Mouse (Mus musculus) A20 (cell line): ENCODE results near the gene Atg16l1.

ENCODE experiments used
- DNase-seq: peaks from one replicate; pipeline ENCODE4 v3.0.0-alpha.2; 2011; ENCODE audit warnings: low read depth, low spot score

Gene Atg16l1

DNA sequence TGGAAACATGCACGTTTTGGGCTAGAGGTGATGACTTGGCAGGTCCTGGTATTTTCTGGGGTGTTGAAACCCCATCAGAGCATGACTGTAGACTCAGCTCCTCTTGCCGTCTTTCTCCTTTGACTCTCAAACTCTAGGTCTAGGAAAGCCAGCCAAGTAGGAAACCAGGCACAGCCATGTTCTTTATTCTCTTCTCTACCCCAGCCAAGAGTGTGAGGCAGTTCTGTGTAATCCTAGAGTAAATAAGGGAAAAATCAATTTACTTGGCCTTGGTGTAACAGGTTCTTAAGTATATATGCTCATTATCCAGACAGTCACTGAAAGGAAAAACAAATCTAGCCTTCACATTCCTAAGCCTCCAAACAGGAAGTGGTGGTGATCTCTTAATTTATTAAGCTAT is 17.7 kb downstream of the Atg16l1 start:
- no peak for DNase-seq

DNA sequence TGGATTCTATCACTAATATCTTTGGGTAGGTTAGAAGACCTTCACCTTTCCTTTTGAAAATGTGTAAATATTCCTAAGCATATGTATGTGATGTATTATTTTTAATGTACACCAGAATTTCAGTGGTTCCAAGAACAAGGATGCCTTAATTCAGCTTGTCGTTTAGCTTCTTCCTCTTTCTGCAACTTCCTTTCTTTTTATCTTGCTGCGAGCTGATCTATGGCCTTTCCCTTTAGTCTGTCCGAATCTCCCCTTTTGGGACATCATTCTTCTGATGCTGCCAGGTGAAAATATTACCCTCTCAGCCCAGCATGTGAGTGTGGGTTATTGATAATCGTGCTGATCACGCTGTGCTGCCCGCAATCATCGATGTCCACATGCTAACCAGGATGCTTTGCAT is 19.2 kb downstream of the Atg16l1 start:
- no peak for DNase-seq

DNA sequence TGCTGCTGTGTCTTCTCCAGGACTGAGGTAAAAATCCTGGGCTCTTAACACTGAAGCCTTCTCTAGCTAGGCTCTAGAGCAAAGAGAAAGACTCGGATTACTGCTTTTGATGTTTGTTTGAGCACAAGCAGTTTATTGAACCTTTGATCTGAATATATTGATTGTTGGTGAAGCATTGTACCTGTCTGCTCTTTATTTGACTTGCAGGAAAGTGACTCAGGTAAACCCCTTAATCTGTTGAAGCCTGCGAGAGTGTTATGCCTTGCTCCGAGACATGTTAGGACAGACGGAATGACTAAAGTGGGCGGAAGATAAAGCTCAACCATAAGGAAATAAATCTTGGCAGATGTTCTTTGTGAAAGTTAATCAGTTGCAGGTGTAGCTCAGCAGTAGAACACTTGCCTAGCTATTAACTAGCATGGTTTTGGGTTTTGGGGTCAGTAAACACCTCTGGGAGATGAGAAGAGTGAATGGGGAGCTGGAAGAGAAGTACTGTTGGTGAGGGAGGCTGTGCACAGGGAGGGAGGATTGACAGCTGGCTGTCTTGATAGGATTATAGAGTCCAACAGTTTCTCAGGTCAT is 23.6 kb downstream of the Atg16l1 start:
- no peak for DNase-seq

DNA sequence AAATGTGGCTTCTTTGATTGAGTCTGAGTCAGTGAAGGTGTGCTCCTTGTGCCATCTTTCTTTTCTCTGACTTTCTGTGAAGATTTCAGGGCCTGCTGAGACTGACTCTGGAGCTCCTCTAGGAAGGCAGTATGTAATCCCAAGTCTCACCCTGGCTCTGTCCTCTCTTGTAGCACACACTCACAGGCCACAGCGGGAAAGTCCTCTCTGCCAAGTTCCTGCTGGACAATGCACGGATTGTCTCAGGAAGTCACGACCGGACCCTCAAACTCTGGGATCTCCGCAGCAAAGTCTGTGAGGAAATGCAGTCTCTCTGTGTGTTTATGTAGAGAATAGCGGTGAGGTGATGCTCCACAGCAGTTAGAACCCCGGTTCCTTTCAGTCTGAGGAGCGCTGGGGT is 30.0 kb downstream of the Atg16l1 start:
- DNase-seq: no peak

DNA sequence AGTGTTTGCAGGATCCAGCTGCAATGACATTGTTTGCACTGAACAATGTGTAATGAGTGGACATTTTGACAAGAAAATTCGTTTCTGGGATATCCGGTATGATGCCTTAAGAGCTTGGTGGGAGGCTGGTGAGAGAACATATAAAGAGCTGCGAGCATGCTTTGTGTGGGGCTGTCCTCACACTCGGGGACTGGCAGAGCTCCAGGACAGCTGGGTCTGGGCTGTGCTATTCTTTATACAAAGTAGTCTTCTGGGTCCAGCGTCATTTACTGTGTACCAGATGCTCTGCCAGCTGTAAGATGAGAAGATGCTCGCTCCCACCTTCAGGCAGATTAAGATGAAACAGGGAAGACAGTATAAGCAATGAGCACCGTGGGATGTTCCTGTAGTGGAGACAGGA is 30.6 kb downstream of the Atg16l1 start:
- DNase-seq: no peak

DNA sequence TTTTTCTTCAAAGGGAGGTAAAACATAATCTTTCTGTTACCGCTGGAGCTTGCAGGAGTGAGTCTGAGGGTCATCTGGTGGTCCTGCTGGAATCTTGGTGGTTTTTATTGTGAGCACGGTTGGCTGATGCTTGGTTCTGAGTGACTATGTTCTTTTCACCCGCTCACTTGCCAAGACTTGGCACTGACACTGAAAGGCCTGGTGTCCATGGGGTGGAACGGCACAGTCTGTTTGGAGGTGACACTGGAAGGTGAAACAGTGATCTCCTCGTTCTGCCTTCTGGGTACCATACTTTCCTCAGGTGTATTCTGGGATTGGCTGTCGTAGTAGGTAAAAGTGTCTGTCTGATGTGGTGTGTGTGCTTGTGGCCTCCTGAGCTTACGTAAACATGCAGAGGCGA is 34.0 kb downstream of the Atg16l1 start:
- no peak for DNase-seq

DNA sequence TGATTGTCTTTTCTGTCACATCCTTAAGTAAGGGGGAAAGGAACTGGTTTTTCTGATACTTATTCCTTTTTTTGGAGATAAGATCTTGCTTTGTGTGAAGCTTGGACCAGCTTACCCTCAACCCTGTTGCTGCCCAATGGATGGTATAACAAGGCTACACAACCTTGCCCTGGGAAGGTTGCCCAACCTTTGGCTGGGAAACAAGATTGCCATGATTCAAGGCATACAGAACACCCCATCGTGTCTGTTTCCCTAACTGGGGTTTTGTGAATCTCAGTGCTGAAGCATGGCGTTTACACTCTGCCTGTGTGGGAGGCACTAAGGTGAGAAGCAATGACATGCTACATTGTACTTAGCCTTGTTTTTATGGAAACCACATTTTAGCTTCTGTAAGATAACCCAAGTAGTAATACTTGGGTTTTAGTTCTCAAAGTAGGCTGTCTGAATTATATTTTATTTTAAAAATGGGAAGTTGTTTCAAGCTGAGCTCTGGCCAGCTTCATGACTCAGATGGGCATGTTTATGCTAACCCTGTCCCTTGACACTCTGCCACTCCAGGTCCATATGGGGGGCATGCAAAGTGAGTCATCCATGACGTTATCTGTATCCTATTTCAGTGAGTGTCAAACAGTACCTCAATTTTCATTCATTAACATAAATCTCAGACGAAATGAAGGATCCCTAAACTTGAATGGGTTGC is 36.9 kb downstream of the Atg16l1 start:
- DNase-seq: no peak

DNA sequence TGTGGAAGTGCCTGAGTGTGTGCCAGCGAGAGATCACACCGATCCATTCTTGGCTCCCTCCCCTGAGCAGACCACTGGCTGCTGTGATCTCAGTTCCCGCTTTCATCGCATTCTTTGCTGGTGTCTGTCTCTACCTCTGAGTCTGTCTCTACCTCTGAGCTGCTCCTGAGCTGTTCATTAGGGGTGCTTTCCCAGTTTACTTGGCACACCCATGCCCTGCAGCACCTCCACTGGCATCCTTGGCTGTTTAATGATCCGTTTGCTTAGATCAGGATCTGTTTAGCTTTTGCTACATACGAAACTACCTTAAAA is 37.4 kb downstream of the Atg16l1 start:
- DNase-seq: no peak

DNA sequence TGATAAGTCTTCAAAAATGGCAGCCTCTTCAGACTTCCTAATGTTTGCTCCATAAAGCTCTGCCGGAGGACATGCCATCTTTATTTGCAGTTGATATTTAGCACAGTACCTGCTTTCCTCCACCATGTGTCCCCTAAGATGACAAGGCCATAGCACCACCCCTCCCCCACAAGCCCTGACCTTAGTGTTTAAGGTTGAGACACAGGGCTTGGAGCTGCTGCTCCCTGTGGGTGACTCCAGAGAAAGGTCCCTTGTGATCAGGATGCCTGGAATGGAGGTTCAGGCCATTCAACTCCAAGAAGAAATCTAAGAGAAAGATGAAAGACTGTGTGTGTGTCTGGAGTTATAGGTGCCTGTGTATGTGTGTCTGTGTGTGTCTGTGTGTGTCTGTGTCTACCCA is 42.0 kb downstream of the Atg16l1 start:
- no peak for DNase-seq

DNA sequence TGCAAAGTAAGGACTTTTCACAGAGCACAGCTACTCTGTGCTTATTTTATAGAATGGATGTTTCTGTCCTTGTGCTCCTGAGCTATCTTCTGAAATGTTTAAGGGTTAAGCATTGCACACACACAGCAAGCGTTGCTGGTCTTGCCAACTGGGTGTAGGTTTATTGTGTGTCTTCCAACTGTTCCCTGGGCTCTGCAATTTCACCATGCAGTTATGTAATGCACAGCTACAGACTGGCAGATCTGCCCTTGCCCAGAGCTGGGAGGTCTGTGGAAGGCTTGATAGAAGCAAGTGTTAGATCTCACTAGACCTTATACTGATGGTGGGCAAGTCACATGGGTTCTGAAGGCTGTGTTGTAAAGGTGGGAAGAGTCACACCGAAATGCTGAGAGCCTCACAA is 42.6 kb downstream of the Atg16l1 start:
- no peak for DNase-seq

DNA sequence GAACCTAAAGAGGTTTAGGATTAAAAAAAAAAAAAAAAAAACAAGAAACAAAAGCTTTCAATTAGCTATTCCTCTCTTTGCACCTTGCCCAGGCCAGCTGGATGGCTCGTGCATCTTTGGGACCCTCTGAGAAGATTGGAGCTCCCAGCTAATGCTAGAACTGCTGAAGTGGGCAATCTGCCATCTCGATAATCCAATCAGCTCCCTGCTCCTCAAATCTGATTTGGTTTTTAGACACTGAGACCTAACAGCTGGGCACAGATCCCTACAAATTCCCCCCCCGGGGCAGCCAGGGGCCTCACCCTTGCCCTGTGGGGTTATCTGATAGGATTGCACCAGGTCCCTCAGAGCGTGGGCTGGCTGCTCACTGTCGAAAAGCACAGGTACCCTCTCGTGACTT is 47.9 kb downstream of the Atg16l1 start, which contains the start of gene Sag:
TSS of gene Sag (plus strand) at position 105 of the 400 bp plus-strand sequence.
- DNase-seq: no peak

DNA sequence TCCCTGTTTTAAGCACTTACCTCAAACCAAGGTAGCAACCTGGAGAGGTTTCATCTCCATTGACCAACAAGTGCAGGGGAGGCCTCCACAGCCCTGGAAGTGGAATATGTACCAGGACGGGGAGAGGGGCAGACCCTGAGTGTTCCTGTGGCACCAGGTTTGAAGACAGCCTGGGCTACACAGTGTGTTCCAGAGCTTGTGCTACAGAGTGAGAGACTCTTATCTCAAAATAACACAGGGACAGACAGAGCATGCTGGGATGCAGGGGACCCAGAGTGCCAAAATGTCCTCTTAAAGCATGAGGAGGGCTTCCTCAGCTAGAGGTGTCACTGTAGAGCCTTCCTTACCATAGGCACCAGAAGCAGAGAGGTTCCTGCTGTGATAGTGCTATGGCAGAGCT is 52.1 kb downstream of the Atg16l1 start:
- no peak for DNase-seq

DNA sequence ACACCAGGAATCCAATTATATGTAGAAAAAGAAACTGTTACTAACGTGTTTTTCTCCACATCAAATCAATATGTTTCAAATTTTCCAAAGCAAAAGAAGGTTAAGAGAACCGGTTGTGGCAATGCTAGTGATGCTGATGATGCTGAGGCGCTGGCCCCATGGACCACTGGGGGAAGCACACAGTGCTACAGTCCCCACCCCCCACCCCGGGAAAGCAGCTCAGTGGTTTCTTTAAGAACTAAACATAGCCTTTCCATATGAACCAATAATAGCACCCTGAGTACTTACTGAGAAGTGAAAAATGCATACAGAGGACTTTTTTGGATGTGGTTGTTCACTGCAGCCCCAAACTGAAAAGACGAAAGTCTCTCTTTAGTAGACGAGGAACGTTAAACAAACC is 55.7 kb downstream of the Atg16l1 start:
- no peak for DNase-seq

DNA sequence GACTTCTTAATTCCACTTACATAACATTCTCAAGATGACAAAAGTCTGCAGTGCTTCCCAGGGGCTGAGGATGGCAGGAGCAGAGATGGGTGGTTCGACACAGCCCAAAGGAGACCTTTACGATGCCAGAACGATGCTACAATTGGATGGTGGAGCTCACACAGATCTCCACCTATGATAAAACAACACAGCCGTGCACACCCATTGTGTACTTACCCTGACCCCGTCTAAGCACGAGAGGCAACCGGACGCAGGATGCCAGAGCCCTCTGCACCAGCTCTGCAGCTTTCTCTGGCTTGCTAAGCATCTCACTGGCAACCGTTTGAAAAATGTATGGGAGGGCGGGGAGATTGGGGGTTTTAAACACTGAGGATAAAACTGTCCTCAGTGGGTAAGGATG is 56.4 kb downstream of the Atg16l1 start:
- no peak for DNase-seq

DNA sequence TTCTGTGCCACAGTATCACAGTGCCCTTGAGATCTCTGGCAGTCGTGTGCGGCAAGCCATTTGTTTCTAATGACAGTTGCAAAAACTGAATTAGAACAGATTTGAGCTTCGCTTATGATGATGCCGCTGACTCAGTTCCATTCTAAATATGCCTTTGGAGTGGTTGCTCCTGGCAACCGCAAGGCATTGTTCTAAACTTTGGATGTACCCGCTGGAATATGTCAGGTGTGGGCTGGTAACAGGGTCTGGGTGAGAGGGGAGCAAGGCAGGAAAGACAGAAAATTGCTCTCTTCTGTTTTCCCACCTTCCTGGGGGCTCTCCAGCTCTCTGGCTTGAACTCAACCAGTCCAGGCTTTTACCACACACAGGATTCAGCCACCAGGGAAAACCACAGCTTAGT is 57.5 kb downstream of the Atg16l1 start:
- DNase-seq: no peak

DNA sequence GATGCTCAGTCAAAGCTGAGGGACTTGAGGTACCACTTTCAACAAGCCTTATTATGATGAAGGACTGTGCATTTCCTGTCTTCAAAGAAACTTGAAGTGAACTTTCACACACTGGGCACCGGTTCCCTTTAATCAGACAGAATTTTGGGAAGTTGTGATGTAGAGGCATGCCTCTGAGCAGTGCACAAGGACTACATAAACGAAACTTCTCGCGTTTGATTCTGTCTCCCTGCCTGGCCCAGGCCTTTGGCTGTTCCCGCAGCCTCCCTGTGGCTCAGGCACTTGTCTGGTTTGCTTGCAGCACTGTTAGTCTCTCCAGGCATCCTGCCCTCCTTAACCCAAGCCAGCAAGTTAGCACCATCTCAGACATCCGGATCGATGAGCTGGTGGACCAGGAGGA is 58.0 kb downstream of the Atg16l1 start:
- no peak for DNase-seq

DNA sequence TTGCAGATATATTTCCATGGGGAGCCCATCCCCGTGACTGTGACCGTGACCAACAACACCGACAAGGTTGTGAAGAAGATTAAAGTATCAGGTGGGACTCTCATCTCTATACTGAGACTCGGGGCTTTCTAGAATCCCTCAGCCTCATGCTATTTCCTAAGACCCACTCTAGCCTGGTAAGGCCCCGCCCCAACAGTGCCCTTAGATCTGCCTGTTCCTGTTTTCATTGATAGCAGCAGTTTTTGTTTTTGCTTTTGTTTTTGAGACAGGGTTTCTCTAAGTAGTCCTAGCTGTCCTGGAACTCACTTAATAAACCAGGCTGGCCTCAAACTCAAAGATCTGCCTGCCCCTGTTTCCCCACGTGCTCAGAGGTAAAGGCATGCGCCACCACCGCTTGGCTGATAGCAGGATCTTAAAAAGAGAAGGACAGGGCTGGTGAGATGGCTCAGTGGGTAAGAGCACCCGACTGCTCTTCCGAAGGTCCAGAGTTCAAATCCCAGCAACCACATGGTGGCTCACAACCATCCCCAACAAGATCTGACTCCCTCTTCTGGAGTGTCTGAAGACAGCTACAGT is 68.8 kb downstream of the Atg16l1 start:
- peak; percentile 22 for DNase-seq

DNA sequence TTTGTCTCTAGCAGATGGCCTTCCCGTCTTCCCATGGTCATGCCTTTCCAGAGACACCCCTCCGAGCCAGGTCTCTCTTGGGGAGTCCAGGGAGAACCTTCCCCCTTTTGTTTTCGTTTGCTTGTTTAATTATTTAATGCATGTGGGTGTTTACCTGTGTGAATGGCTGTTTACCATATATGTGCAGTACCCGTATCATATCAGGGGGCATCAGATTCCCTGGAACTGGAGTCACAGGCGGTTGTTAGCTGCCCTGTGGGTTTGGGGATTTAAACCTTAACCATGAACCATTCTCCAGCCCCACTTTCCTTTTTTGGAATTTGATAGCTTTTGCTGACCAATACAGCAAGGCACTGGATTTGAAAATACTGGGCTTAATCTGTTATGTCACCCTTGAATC is 69.6 kb downstream of the Atg16l1 start:
- DNase-seq: no peak

DNA sequence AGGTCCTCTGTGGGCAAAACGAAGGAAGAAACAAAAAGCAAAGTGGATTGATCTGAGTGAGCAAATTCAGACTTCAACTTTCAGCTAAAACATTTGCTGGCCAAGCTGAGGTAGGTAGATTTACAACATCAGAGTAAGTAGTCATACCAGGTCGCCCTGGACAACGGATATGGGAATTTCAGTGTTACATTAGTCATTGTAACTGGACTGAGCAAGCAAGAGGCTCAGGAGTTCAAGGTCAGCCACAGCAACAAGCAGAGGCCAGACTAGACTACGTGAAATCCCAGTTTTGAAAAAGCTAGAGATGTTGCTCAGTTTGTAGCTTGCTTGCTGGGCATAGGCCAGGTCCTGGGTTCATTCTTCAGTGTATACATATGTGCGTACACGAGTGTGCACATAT is 70.3 kb downstream of the Atg16l1 start:
- DNase-seq: no peak

DNA sequence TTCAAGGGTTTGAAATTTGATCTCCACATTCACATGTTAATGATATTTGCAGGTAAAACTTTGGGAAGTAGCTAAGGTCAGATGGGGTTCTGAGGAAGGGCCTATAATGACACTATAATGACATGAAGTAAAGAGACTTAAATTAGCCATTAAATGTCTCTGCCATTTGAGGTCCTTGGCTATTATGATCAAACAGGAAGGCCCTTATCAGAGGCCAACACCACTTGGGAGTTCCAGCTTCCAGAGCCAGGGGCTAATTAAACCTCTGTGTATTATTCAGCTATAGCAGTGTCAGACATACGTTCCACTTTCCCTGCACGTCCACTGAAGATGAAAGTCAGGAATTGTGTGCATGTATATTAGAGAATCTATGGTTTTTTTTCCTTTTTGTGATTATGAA is 70.8 kb downstream of the Atg16l1 start:
- DNase-seq: no peak

DNA sequence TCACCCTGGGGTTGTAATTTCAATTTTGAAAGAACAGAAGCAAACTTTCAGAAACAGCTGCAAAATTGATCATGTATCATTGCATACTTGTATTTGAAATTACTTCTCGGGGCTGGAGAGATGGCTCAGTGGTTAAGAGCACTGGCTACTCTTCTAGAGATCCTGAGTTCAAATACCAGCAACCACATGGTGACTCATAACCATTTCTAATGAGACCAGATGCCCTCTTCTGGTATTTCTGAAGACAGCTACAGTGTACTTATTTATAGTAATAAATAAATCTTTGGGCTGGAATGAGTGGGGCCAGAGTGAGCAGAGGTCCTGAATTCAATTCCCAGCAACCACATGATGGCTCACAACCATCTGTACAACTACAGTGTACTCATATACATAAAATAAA is 71.8 kb downstream of the Atg16l1 start:
- DNase-seq: peak; percentile 52

DNA sequence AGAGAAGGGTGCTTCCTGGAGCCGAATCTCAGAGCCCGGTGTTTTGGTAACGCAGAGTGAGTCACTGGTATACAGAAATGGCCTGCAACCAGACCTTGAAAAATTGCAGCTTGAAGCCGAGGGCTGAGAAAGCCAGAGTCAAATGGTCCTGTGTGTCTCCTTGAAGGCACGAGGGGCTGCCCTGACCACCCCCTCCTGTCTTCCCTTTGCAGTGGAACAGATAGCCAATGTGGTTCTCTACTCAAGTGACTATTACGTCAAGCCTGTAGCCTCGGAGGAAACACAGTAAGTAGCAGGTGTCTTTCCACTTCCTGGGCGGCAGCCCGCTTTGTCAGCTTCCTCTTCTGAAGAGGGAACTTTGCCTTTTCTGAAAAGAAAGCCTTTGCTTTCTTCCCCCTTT is 72.5 kb downstream of the Atg16l1 start:
- DNase-seq: peak; percentile 89

DNA sequence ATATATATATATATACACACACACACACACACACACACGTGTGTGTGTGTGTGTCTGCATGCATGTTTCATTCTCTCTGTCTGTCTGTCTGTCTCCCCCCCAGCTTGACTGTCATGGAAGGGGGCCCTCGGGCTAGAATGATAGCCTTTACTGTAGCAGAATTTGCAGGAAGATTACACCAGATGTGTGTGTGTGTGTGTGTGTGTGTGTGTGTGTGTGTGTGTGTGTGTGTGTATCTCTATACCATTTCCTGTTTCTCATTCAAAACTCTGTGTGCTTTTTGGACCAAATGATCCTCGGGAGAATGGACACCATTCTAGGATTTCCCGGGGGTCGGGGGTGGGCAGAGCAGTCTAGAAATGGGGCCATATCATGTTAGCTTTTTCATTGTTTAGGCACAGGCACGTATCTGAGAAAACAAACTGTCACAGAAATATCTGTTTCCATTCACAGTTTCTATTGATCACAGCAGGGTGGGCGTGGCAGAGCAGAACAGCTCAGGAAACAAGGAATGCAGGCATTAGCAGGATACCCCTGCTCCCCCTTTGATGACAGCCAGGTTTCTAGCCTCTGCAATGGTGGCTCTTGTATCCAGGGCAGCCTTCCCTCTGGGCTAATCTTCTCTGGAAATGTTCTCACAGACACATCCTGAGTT is 73.4 kb downstream of the Atg16l1 start:
- no peak for DNase-seq
